In the genomic region with DNA sequence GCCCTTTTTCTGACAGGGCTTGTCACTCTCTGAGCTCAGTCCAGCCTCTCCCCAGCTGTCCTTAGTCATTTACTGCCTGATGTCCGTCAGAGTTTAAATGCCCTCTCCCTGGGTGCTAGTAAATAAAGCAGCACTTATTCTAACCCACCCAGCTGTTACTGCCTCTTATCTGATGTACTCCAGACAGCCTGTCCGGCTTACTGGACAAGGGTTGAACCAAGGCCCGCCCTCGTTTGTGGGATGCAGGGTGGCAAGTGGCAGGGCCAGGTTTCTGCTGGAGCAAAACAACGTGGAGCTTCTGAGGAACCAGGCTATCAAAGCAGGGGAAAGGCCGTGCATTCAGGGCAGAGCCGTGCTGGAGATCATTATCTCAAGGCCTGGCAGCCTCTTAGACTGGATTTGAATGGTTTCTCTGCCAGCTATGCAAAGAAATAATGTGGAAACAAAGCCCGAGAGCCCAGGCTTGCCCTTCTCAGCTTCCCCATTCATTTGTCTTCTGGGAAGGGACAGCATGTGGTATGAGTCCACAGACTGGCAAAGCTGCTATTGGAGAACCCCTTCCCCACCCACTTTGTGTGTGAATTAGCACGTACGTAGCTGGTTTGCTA, we compare ENCODE assay signal across 8 mouse cellular contexts. TPM values are rescaled to one million over a fixed set of nuclear protein-coding genes. Genes with fewer than 3 reads are reported as not detected.
DNase-seq lines count a peak whose midpoint lies in the region; ATAC-seq lines count a peak whose summit lies in the region.

No protein-coding gene starts in this region.

- peak; percentile 52 for ATAC-seq in forebrain, embryonic 16.5 days
- ATAC-seq in limb, embryonic 13.5 days (ENCODE audit: low FRiP score, low read depth), result peak; percentile 48
- no peak for ATAC-seq in midbrain, embryonic 15.5 days (replicated peaks)
- no peak for ATAC-seq in megakaryocyte progenitor cell, adult 5-6 weeks (replicated peaks; ENCODE audit: poor library complexity)

- peak overlapping the region; percentile 81 for H3K27ac ChIP-seq in heart, embryonic 10.5 days
- peak overlapping the region; percentile 83 for H3K27ac ChIP-seq in forebrain, embryonic 16.5 days (ENCODE audit: low read length)
- H3K27ac ChIP-seq in limb, embryonic 13.5 days, result no peak overlapping the region
- peak overlapping the region; percentile 53 for H3K27ac ChIP-seq in midbrain, embryonic 15.5 days

- peaks cover 20% of the 10 kb centered on the region for H3K36me3 ChIP-seq in heart, embryonic 10.5 days
- peaks cover 3% of the 10 kb centered on the region; the same call in 1 of the 2 replicates for H3K36me3 ChIP-seq in forebrain, embryonic 16.5 days (ENCODE audit: control insufficient read depth, insufficient read depth)
- peaks cover 16% of the 10 kb centered on the region for H3K36me3 ChIP-seq in limb, embryonic 13.5 days
- no peaks in the 10 kb centered on the region for H3K36me3 ChIP-seq in midbrain, embryonic 15.5 days (replicated peaks)

- 0 out of 2 replicates have a peak overlapping the region, but pooled peaks have one; percentile 32 for H3K9ac ChIP-seq in forebrain, embryonic 16.5 days (replicated peaks; ENCODE audit: low read depth, low read length)
- H3K9ac ChIP-seq in limb, embryonic 13.5 days, result no peak overlapping the region
- H3K9ac ChIP-seq in midbrain, embryonic 15.5 days, result no peak overlapping the region

- 38% methylated on average over 10 of the region's 10 CpGs for WGBS in heart, embryonic 10.5 days
- WGBS in forebrain, embryonic 16.5 days, result 8% methylated on average over 10 of the region's 10 CpGs
- 31% methylated on average over 10 of the region's 10 CpGs for WGBS in limb, embryonic 13.5 days
- WGBS in midbrain, embryonic 15.5 days, result 25% methylated on average over 10 of the region's 10 CpGs

- DNase-seq in heart, embryonic 10.5 days (ENCODE audit: low spot score), result no peak
- no peak for DNase-seq in heart, postnatal 25 days (ENCODE audit: low spot score)
- no peak for DNase-seq in ovary, postnatal 10 days (ENCODE audit: low spot score)
- no peak for DNase-seq in ovary, adult 18-20 months (ENCODE audit: low spot score)

- intact Hi-C loops in heart, postnatal 25 days (cut with DNase I), result no loop called here

- H3K4me2 ChIP-seq in forebrain, embryonic 16.5 days (ENCODE audit: low read length), result no peak overlapping the region
- H3K4me2 ChIP-seq in limb, embryonic 13.5 days (replicated peaks), result no peak overlapping the region
- no peak overlapping the region for H3K4me2 ChIP-seq in midbrain, embryonic 15.5 days

- no peak overlapping the region for H3K4me3 ChIP-seq in heart, embryonic 10.5 days
- no peak overlapping the region for H3K4me3 ChIP-seq in forebrain, embryonic 16.5 days (replicated peaks; ENCODE audit: low read length)
- no peak overlapping the region for H3K4me3 ChIP-seq in limb, embryonic 13.5 days
- no peak overlapping the region for H3K4me3 ChIP-seq in midbrain, embryonic 15.5 days

- H3K9me3 ChIP-seq in heart, embryonic 10.5 days, result no peaks in the 10 kb centered on the region
- no peaks in the 10 kb centered on the region for H3K9me3 ChIP-seq in forebrain, embryonic 16.5 days (ENCODE audit: control insufficient read depth, low read length)
- H3K9me3 ChIP-seq in limb, embryonic 13.5 days, result no peaks in the 10 kb centered on the region
- no peaks in the 10 kb centered on the region for H3K9me3 ChIP-seq in midbrain, embryonic 15.5 days

- H3K27me3 ChIP-seq in heart, embryonic 10.5 days (ENCODE audit: insufficient read depth, poor library complexity, severe bottlenecking), result no peaks in the 10 kb centered on the region
- H3K27me3 ChIP-seq in forebrain, embryonic 16.5 days (replicated peaks; ENCODE audit: control insufficient read depth, insufficient read depth, low read length), result no peaks in the 10 kb centered on the region
- H3K27me3 ChIP-seq in limb, embryonic 13.5 days, result no peaks in the 10 kb centered on the region
- no peaks in the 10 kb centered on the region for H3K27me3 ChIP-seq in midbrain, embryonic 15.5 days (replicated peaks)

- peaks cover 73% of the 10 kb centered on the region for H3K4me1 ChIP-seq in heart, embryonic 10.5 days
- H3K4me1 ChIP-seq in forebrain, embryonic 16.5 days (replicated peaks; ENCODE audit: control insufficient read depth, insufficient read depth, low read length), result peaks cover 48% of the 10 kb centered on the region
- peaks cover 76% of the 10 kb centered on the region for H3K4me1 ChIP-seq in limb, embryonic 13.5 days
- H3K4me1 ChIP-seq in midbrain, embryonic 15.5 days, result peaks cover 31% of the 10 kb centered on the region

RNA-seq across cellular contexts. Expression of a gene that starts 7.4 kb away (rescaled TPM):
- 26.1 and 34.2 TPM in 2 replicates for polyA plus RNA-seq in heart, embryonic 10.5 days (2016; fragmentation: Nextera tagmentation; extraction: Ambion mirVana)
- 10 to 100 TPM; 25.7 to 29.2 TPM for total RNA-seq in heart, postnatal 25 days (2021)
- polyA plus RNA-seq in forebrain, embryonic 16.5 days (2015; fragmentation: Nextera tagmentation; extraction: Ambion mirVana), result 56.0 and 66.4 TPM in 2 replicates
- 27.1 and 28.2 TPM in 2 replicates for polyA plus RNA-seq in limb, embryonic 13.5 days (2015; fragmentation: Nextera tagmentation; extraction: Ambion mirVana)
- 37.2 and 42.2 TPM in 2 replicates for polyA plus RNA-seq in midbrain, embryonic 15.5 days (2015; fragmentation: Nextera tagmentation; extraction: Ambion mirVana)
- total RNA-seq in megakaryocyte progenitor cell, adult 5-6 weeks (2015), result 14.2 and 22.2 TPM in 2 replicates
- total RNA-seq in megakaryocyte progenitor cell, adult 5-6 weeks (2017), result 38.7 and 47.8 TPM in 2 replicates

RNA-seq across cellular contexts. Expression of a gene that starts 34.5 kb away (rescaled TPM):
- polyA plus RNA-seq in heart, embryonic 10.5 days (2016; fragmentation: Nextera tagmentation; extraction: Ambion mirVana), result 9.5 and 11.2 TPM in 2 replicates
- total RNA-seq in heart, postnatal 25 days (2021), result 10 to 100 TPM; 11.6 to 12.1 TPM
- 7.8 and 12.6 TPM in 2 replicates for polyA plus RNA-seq in forebrain, embryonic 16.5 days (2015; fragmentation: Nextera tagmentation; extraction: Ambion mirVana)
- 42.1 and 48.5 TPM in 2 replicates for polyA plus RNA-seq in limb, embryonic 13.5 days (2015; fragmentation: Nextera tagmentation; extraction: Ambion mirVana)
- 15.2 and 21.1 TPM in 2 replicates for polyA plus RNA-seq in midbrain, embryonic 15.5 days (2015; fragmentation: Nextera tagmentation; extraction: Ambion mirVana)
- total RNA-seq in megakaryocyte progenitor cell, adult 5-6 weeks (2015), result not detected in 2 replicates
- total RNA-seq in megakaryocyte progenitor cell, adult 5-6 weeks (2017), result not detected in 2 replicates

RNA-seq across cellular contexts. Expression of a gene that starts 39.5 kb away (rescaled TPM):
- 1.1 and 2.0 TPM in 2 replicates for polyA plus RNA-seq in heart, embryonic 10.5 days (2016; fragmentation: Nextera tagmentation; extraction: Ambion mirVana)
- total RNA-seq in heart, postnatal 25 days (2021), result not detected
- 0.14 TPM in 1 of 2 replicates, not detected in the other for polyA plus RNA-seq in forebrain, embryonic 16.5 days (2015; fragmentation: Nextera tagmentation; extraction: Ambion mirVana)
- 0.17 and 0.26 TPM in 2 replicates for polyA plus RNA-seq in limb, embryonic 13.5 days (2015; fragmentation: Nextera tagmentation; extraction: Ambion mirVana)
- 0.09 and 0.10 TPM in 2 replicates for polyA plus RNA-seq in midbrain, embryonic 15.5 days (2015; fragmentation: Nextera tagmentation; extraction: Ambion mirVana)
- total RNA-seq in megakaryocyte progenitor cell, adult 5-6 weeks (2015), result 1.3 and 2.3 TPM in 2 replicates
- total RNA-seq in megakaryocyte progenitor cell, adult 5-6 weeks (2017), result 0.74 and 1.8 TPM in 2 replicates

Comparison
In these comparisons a context has a peak if more than half of its experiments do, and no peak if none do; other contexts are left out.
1. ATAC-seq: peak in forebrain, embryonic 16.5 days (single experiment) and limb, embryonic 13.5 days (single experiment); none in midbrain, embryonic 15.5 days (single experiment) and megakaryocyte progenitor cell, adult 5-6 weeks (single experiment).